Mouse (Mus musculus) adrenal gland, adult 18-20 months (tissue): Measurements from ENCODE around the gene Arhgef1. TPM values are rescaled to one million over a fixed set of nuclear protein-coding genes. Genes with fewer than 3 reads are reported as not detected.

Experiments used
- DNase-seq, 2 experiments: peaks; one replicate each; pipeline ENCODE4 v3.0.0; 2021 to 2022; ENCODE audit warnings: low spot score in 2 of 2
- long read RNA-seq, 2 experiments: library from polyadenylated mRNA; stranded (forward); transcript quantifications; one replicate each; pipeline ENCODE4 v2.0.0; 2021
- total RNA-seq, 2 experiments: library from RNA; stranded (reverse); gene quantifications; 1 replicate in 1 of 2; 2 replicates in 1 of 2; pipeline ENCODE4 v1.2.3; 2021

The Arhgef1 gene
- total RNA-seq: 10 to 100 TPM; 83.2 to 85.5 TPM
- long read RNA-seq, experiment 1, transcript Arhgef1-201 (29 exons, 3,212 nt): major isoform, 30 of 101 reads
- long read RNA-seq, experiment 1, transcript Arhgef1-203 (29 exons, 3,214 nt): minor isoform, 10 of 101 reads
- long read RNA-seq, experiment 1, transcript Arhgef1-204 (30 exons, 3,508 nt): minor isoform, 7 of 101 reads
- long read RNA-seq, experiment 1, partial matches to known transcripts: 13 of 101 reads
- long read RNA-seq, experiment 1, other reads (novel, unspliced or antisense): 39 of 101 reads
- long read RNA-seq, experiment 2, transcript Arhgef1-201 (29 exons, 3,212 nt): major isoform, 32 of 113 reads
- long read RNA-seq, experiment 2, transcript Arhgef1-203 (29 exons, 3,214 nt): minor isoform, 20 of 113 reads
- long read RNA-seq, experiment 2, partial matches to known transcripts: 33 of 113 reads
- long read RNA-seq, experiment 2, other reads (novel, unspliced or antisense): 23 of 113 reads

GRCm38 (mm10) chr7:24902630-24903443 is at the start of gene Arhgef1:
TSS of gene Arhgef1 (plus strand) at chr7:24902912.
- DNase-seq: peak; percentile 68 to 72

GRCm38 (mm10) chr7:24853233-24853563 is 49.5 kb upstream of the Arhgef1 start:
- DNase-seq: no peak

GRCm38 (mm10) chr7:24853695-24854094 is 49.0 kb upstream of the Arhgef1 start:
- DNase-seq: no peak

- no peak for DNase-seq
Measured at GRCm38 (mm10) chr7:24856460-24857120, 46.1 kb upstream of the Arhgef1 start.

GRCm38 (mm10) chr7:24859234-24859633 is 43.5 kb upstream of the Arhgef1 start:
- no peak for DNase-seq

GRCm38 (mm10) chr7:24861913-24862312 is 40.8 kb upstream of the Arhgef1 start, which contains the start of gene Gm9844:
TSS of gene Gm9844 (plus strand) at chr7:24862213.
- DNase-seq: no peak

- DNase-seq: no peak
Measured at GRCm38 (mm10) chr7:24862853-24863252, 39.9 kb upstream of the Arhgef1 start.

GRCm38 (mm10) chr7:24864156-24864555 is 38.6 kb upstream of the Arhgef1 start:
- DNase-seq: no peak

GRCm38 (mm10) chr7:24869080-24869479 is 33.6 kb upstream of the Arhgef1 start:
- DNase-seq: no peak

GRCm38 (mm10) chr7:24869532-24870165 is 33.1 kb upstream of the Arhgef1 start, which contains the start of the genes Lypd4 and Dmrtc2:
TSS of gene Lypd4 (minus strand) at chr7:24869941.
TSS of gene Dmrtc2 (plus strand) at chr7:24870057.
- no peak for DNase-seq

GRCm38 (mm10) chr7:24877588-24877987 is 25.1 kb upstream of the Arhgef1 start:
- no peak for DNase-seq

GRCm38 (mm10) chr7:24879620-24880019 is 23.1 kb upstream of the Arhgef1 start:
- no peak for DNase-seq

GRCm38 (mm10) chr7:24882416-24883199 is 20.1 kb upstream of the Arhgef1 start:
- DNase-seq: no peak

- DNase-seq: peak; percentile 97
Measured at GRCm38 (mm10) chr7:24883896-24884692, 18.6 kb upstream of the Arhgef1 start, which contains the start of gene Rps19. TSS of gene Rps19 (plus strand) at chr7:24884371.

GRCm38 (mm10) chr7:24884693-24885291 is 17.9 kb upstream of the Arhgef1 start:
- no peak for DNase-seq

- DNase-seq: no peak
Measured at GRCm38 (mm10) chr7:24885468-24886307, 17.0 kb upstream of the Arhgef1 start.

- DNase-seq: peak in 1 of 2 experiments; percentile 30
Measured at GRCm38 (mm10) chr7:24886308-24886633, 16.4 kb upstream of the Arhgef1 start.

GRCm38 (mm10) chr7:24887096-24887495 is 15.6 kb upstream of the Arhgef1 start:
- no peak for DNase-seq
